Mouse (Mus musculus): ENCODE data around the gene Hmgb1. TPM values are rescaled to one million over a fixed set of nuclear protein-coding genes. Genes with fewer than 3 reads are reported as not detected.

The Hmgb1 gene
- polyA plus RNA-seq, 1 experiment from 2014 or later = 690 TPM

GRCm38 (mm10) chr5:149208776-149209175 lies 24.5 kb upstream of the Hmgb1 start:
- no peak overlapping the region for H3K4me3 ChIP-seq
- ATAC-seq (ENCODE audit: low FRiP score, low read depth) = no peak
- 72% methylated on average over 7 of the region's 7 CpGs for WGBS
- no peak overlapping the region for H3K27ac ChIP-seq (replicated peaks)
- no peaks in the 10 kb centered on the region for H3K4me1 ChIP-seq (replicated peaks)
- no peak overlapping the region for H3K9ac ChIP-seq
- peaks cover 39% of the 10 kb centered on the region for H3K36me3 ChIP-seq
- no peaks in the 10 kb centered on the region for H3K27me3 ChIP-seq
- no peak overlapping the region for H3K4me2 ChIP-seq
- H3K9me3 ChIP-seq = no peaks in the 10 kb centered on the region

- H3K9ac ChIP-seq = no peak overlapping the region
- 79% methylated on average over 6 of the region's 6 CpGs for WGBS
- no peaks in the 10 kb centered on the region for H3K4me1 ChIP-seq (replicated peaks)
- peaks cover 37% of the 10 kb centered on the region for H3K36me3 ChIP-seq
- no peak overlapping the region; the same call in 1 of the 2 replicates for H3K27ac ChIP-seq (replicated peaks)
- H3K9me3 ChIP-seq = no peaks in the 10 kb centered on the region
- H3K4me2 ChIP-seq = no peak overlapping the region
- H3K27me3 ChIP-seq = no peaks in the 10 kb centered on the region
- no peak for ATAC-seq (ENCODE audit: low FRiP score, low read depth)
- no peak overlapping the region for H3K4me3 ChIP-seq
Observed at GRCm38 (mm10) chr5:149207661-149208060, 23.4 kb upstream of the Hmgb1 start.

GRCm38 (mm10) chr5:149206286-149206685 lies 22.0 kb upstream of the Hmgb1 start:
- Histone ChIP-seq H3K27me3 (no peaks in the 10 kb centered on the region), H3K9me3 (no peaks in the 10 kb centered on the region), H3K4me3 (no peak overlapping the region), H3K27ac (replicated peaks) (no peak overlapping the region), H3K9ac (no peak overlapping the region), H3K4me2 (no peak overlapping the region), H3K36me3 (peaks cover 47% of the 10 kb centered on the region), H3K4me1 (replicated peaks) (no peaks in the 10 kb centered on the region)
- ATAC-seq (ENCODE audit: low FRiP score, low read depth) = no peak
- 78% methylated on average over 5 of the region's 5 CpGs for WGBS

GRCm38 (mm10) chr5:149205265-149205664 lies 21.0 kb upstream of the Hmgb1 start:
- H3K36me3 ChIP-seq = peaks cover 48% of the 10 kb centered on the region
- no peaks in the 10 kb centered on the region for H3K27me3 ChIP-seq
- H3K4me2 ChIP-seq = no peak overlapping the region
- no peaks in the 10 kb centered on the region for H3K9me3 ChIP-seq
- H3K27ac ChIP-seq (replicated peaks) = no peak overlapping the region
- no peak overlapping the region for H3K4me3 ChIP-seq
- H3K4me1 ChIP-seq (replicated peaks) = no peaks in the 10 kb centered on the region
- WGBS = 78% methylated on average over 8 of the region's 8 CpGs
- no peak for ATAC-seq (ENCODE audit: low FRiP score, low read depth)
- H3K9ac ChIP-seq = no peak overlapping the region

GRCm38 (mm10) chr5:149204822-149205221 lies 20.5 kb upstream of the Hmgb1 start:
- H3K27ac ChIP-seq (replicated peaks) = no peak overlapping the region
- no peak overlapping the region for H3K4me3 ChIP-seq
- no peak for ATAC-seq (ENCODE audit: low FRiP score, low read depth)
- no peak overlapping the region for H3K9ac ChIP-seq
- no peaks in the 10 kb centered on the region for H3K9me3 ChIP-seq
- WGBS = 93% methylated on average over 7 of the region's 7 CpGs
- no peaks in the 10 kb centered on the region for H3K27me3 ChIP-seq
- no peak overlapping the region for H3K4me2 ChIP-seq
- H3K36me3 ChIP-seq = peaks cover 50% of the 10 kb centered on the region
- H3K4me1 ChIP-seq (replicated peaks) = no peaks in the 10 kb centered on the region

- Histone ChIP-seq H3K4me2 (no peak overlapping the region), H3K27me3 (no peaks in the 10 kb centered on the region), H3K27ac (replicated peaks) (no peak overlapping the region), H3K9ac (no peak overlapping the region), H3K9me3 (no peaks in the 10 kb centered on the region), H3K4me3 (no peak overlapping the region), H3K36me3 (peaks cover 57% of the 10 kb centered on the region), H3K4me1 (replicated peaks) (no peaks in the 10 kb centered on the region)
- ATAC-seq (ENCODE audit: low FRiP score, low read depth) = no peak
- 83% methylated on average over 4 of the region's 4 CpGs for WGBS
Observed at GRCm38 (mm10) chr5:149203796-149204375, 19.6 kb upstream of the Hmgb1 start.

- H3K4me2 ChIP-seq = no peak overlapping the region
- 81% methylated on average over 5 of the region's 5 CpGs for WGBS
- ATAC-seq (ENCODE audit: low FRiP score, low read depth) = no peak
- no peaks in the 10 kb centered on the region for H3K9me3 ChIP-seq
- H3K36me3 ChIP-seq = peaks cover 60% of the 10 kb centered on the region
- no peak overlapping the region for H3K9ac ChIP-seq
- no peaks in the 10 kb centered on the region for H3K4me1 ChIP-seq (replicated peaks)
- no peaks in the 10 kb centered on the region for H3K27me3 ChIP-seq
- no peak overlapping the region for H3K4me3 ChIP-seq
- no peak overlapping the region for H3K27ac ChIP-seq (replicated peaks)
Observed at GRCm38 (mm10) chr5:149202941-149203340, 18.7 kb upstream of the Hmgb1 start.

- peaks cover 62% of the 10 kb centered on the region for H3K36me3 ChIP-seq
- no peak for ATAC-seq (ENCODE audit: low FRiP score, low read depth)
- H3K4me1 ChIP-seq (replicated peaks) = peaks cover 29% of the 10 kb centered on the region
- WGBS = 100% methylated on average over 1 of the region's 1 CpGs
- no peak overlapping the region for H3K4me2 ChIP-seq
- no peaks in the 10 kb centered on the region for H3K27me3 ChIP-seq
- no peak overlapping the region for H3K4me3 ChIP-seq
- no peak overlapping the region for H3K9ac ChIP-seq
- no peak overlapping the region for H3K27ac ChIP-seq (replicated peaks)
- no peaks in the 10 kb centered on the region for H3K9me3 ChIP-seq
Observed at GRCm38 (mm10) chr5:149198782-149199181, 14.5 kb upstream of the Hmgb1 start.

- H3K4me1 ChIP-seq (replicated peaks) = peaks cover 29% of the 10 kb centered on the region
- peaks cover 52% of the 10 kb centered on the region for H3K36me3 ChIP-seq
- no peak for ATAC-seq (ENCODE audit: low FRiP score, low read depth)
- no peak overlapping the region for H3K4me3 ChIP-seq
- WGBS = 5% methylated on average over 1 of the region's 1 CpGs
- H3K27me3 ChIP-seq = no peaks in the 10 kb centered on the region
- no peak overlapping the region for H3K9ac ChIP-seq
- no peak overlapping the region for H3K27ac ChIP-seq (replicated peaks)
- 0 out of 2 replicates have a peak overlapping the region, but pooled peaks have one; percentile 13 for H3K4me2 ChIP-seq
- H3K9me3 ChIP-seq = no peaks in the 10 kb centered on the region
Observed at GRCm38 (mm10) chr5:149196611-149197010, 12.3 kb upstream of the Hmgb1 start.

GRCm38 (mm10) chr5:149190160-149190559 lies 5.9 kb upstream of the Hmgb1 start:
- H3K27me3 ChIP-seq = no peaks in the 10 kb centered on the region
- H3K9ac ChIP-seq = no peak overlapping the region
- H3K4me2 ChIP-seq = no peak overlapping the region
- peaks cover 25% of the 10 kb centered on the region for H3K4me1 ChIP-seq (replicated peaks)
- peaks cover 45% of the 10 kb centered on the region for H3K36me3 ChIP-seq
- no peak for ATAC-seq (ENCODE audit: low FRiP score, low read depth)
- H3K9me3 ChIP-seq = no peaks in the 10 kb centered on the region
- 98% methylated on average over 1 of the region's 1 CpGs for WGBS
- no peak overlapping the region for H3K27ac ChIP-seq (replicated peaks)
- H3K4me3 ChIP-seq = no peak overlapping the region

- no peak for ATAC-seq (ENCODE audit: low FRiP score, low read depth)
- H3K9ac ChIP-seq = peak overlapping the region; percentile 70; the same call in 1 of the 2 replicates
Observed at GRCm38 (mm10) chr5:149185806-149186205, 1.5 kb upstream of the Hmgb1 start.

GRCm38 (mm10) chr5:149184844-149185186 lies 526 bp upstream of the Hmgb1 start:
- H3K9me3 ChIP-seq = no peaks in the 10 kb centered on the region
- no peaks in the 10 kb centered on the region for H3K27me3 ChIP-seq
- H3K36me3 ChIP-seq = peaks cover 10% of the 10 kb centered on the region
- ATAC-seq (ENCODE audit: low FRiP score, low read depth) = no peak
- H3K27ac ChIP-seq (replicated peaks) = peak overlapping the region; percentile 81
- H3K4me2 ChIP-seq = peak overlapping the region; percentile 82
- under 1% methylated on average over 20 of the region's 20 CpGs for WGBS
- H3K4me3 ChIP-seq = peak overlapping the region; percentile 86
- H3K9ac ChIP-seq = peak overlapping the region; percentile 70
- H3K4me1 ChIP-seq (replicated peaks) = peaks cover 24% of the 10 kb centered on the region

More at GRCm38 (mm10) chr5:149185806-149186205, 1.5 kb upstream of the Hmgb1 start:
- 81% methylated on average over 3 of the region's 3 CpGs for WGBS
- Histone ChIP-seq H3K4me1 (replicated peaks) (peaks cover 24% of the 10 kb centered on the region), H3K36me3 (peaks cover 19% of the 10 kb centered on the region), H3K27me3 (no peaks in the 10 kb centered on the region), H3K4me2 (peak overlapping the region; percentile 82), H3K27ac (replicated peaks) (no peak overlapping the region), H3K4me3 (peak overlapping the region; percentile 86), H3K9me3 (no peaks in the 10 kb centered on the region)

- H3K4me3 ChIP-seq = peak overlapping the region; percentile 86
- WGBS = under 1% methylated on average over 13 of the region's 13 CpGs
- H3K9ac ChIP-seq = peak overlapping the region; percentile 90
- peaks cover 24% of the 10 kb centered on the region for H3K4me1 ChIP-seq (replicated peaks)
- H3K27ac ChIP-seq (replicated peaks) = peak overlapping the region; percentile 98
- H3K9me3 ChIP-seq = no peaks in the 10 kb centered on the region
- H3K27me3 ChIP-seq = no peaks in the 10 kb centered on the region
- ATAC-seq (ENCODE audit: low FRiP score, low read depth) = peak; percentile 65
- H3K4me2 ChIP-seq = peak overlapping the region; percentile 63
- no peaks in the 10 kb centered on the region for H3K36me3 ChIP-seq
Observed at GRCm38 (mm10) chr5:149183721-149184103, 577 bp downstream of the Hmgb1 start.

All from hindbrain, embryonic 15.5 days (tissue).